Mouse (Mus musculus) gastrocnemius, postnatal 36 days (tissue): ENCODE measurements around the gene Fopnl. TPM values are rescaled to one million over a fixed set of nuclear protein-coding genes. Genes with fewer than 3 reads are reported as not detected.
A peak's percentile ranks its signal among the peaks of the same experiment; 100 is the strongest.

Experiments
- DNase-seq, 2 experiments: peaks; one replicate each; pipeline ENCODE4 v3.0.0; 2022
- intact Hi-C: fragments of 180-260 bp; cut with DNase I; formaldehyde crosslinking; loops from one replicate; pipeline ENCODE4 v1.15.1; 2025
- long read RNA-seq, 2 experiments: library from polyadenylated mRNA; stranded (forward); transcript quantifications; one replicate each; pipeline ENCODE4 v2.0.0; 2021
- total RNA-seq, 2 experiments: library from RNA; stranded (reverse); gene quantifications; 2 replicates each; pipeline ENCODE4 v1.2.3; 2021

The Fopnl gene
- total RNA-seq: 10 to 100 TPM; 55.9 to 65.6 TPM
- long read RNA-seq, experiment 1, transcript Fopnl-205 (3 exons, 1,147 nt): minor isoform, 40 of 862 reads
- long read RNA-seq, experiment 1, transcript Fopnl-201 (5 exons, 1,465 nt): major isoform, 42 of 862 reads
- long read RNA-seq, experiment 1, partial matches to known transcripts: 1 of 862 reads
- long read RNA-seq, experiment 1, other reads (novel, unspliced or antisense): 778 of 862 reads
- long read RNA-seq, experiment 2, transcript Fopnl-205 (3 exons, 1,147 nt): major isoform, 50 of 1,222 reads
- long read RNA-seq, experiment 2, transcript Fopnl-201 (5 exons, 1,465 nt): minor isoform, 45 of 1,222 reads
- long read RNA-seq, experiment 2, partial matches to known transcripts: 3 of 1,222 reads
- long read RNA-seq, experiment 2, other reads (novel, unspliced or antisense): 1,123 of 1,222 reads

- intact Hi-C loops: loop anchor here (5.0 kb wide), 1 partner anchor 45 kb away; the partner anchor contains the start of gene Abcc1
- peak; percentile 95 to 98 for DNase-seq
Measured at GRCm38 (mm10) chr16:14316884-14317876, at the start of gene Fopnl. Gene Fopnl (minus strand): TSS chr16:14317405.

DNA sequence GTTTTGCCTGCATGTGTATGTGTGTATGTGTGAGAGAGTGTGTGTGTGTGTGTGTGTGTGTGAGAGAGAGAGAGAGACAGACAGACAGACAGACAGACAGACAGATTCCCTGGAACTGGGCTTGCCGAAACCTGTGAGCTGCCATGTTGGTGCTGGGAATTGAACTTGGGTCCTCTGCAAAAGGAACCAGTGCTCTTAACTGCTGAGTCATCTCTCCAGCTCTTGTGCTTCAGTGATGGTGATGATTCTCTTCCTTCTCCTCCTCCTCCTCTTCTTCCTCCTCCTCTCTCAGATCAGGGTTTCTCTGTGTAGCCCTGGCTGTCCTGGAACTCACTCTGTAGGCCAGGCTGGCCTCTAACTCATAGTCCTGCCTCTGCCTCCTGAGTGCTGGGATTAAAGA is 48.8 kb upstream of the Fopnl start:
- intact Hi-C loops: no loop called here
- DNase-seq: no peak

DNA sequence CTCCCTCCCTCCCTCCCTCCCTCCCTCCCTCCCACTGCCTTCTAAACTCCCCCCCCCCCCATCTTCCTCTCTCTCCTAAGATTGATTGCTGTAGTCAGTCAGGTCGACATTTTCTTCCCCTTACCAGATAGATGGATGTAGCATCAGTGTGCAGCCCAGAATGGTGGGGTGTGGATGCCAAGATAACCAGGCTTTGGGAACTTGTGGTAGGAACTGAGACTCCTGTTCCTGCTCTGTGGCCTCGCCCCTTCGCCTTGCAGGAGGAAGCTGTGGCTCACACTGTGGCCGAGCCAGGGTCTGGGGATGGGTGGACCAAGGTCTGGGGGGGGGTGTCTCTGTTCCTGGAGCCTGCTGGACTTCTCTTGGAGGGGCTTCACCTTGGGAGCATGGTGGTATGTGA is 48.3 kb upstream of the Fopnl start:
- DNase-seq: no peak
- intact Hi-C loops: no loop called here

DNA sequence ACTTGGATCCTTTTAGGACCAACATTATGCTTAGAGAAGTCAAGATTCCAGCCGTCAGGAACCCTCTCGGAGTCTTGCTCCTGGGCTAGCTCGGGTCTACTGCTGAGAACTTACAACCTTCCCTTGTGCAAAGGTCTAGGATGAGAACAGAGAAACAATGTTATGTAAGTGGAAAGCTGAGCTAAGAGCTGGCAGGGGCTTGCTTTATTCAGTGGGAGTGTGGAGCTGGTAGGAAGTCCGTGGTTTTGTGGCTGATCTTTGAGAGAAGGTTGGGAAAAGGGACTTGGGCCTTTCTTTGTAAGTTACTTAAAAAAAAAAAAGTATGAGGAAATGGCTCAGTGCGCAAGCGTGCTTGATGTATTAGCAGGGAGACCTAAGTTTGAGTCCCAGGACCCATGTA is 46.9 kb upstream of the Fopnl start:
- intact Hi-C loops: loop anchor here (5.0 kb wide), 1 partner anchor 47 kb away; the partner anchor contains the start of gene Fopnl

GRCm38 (mm10) chr16:14363496-14363895 is 46.3 kb upstream of the Fopnl start:
- no peak for DNase-seq
- intact Hi-C loops: loop anchor here (5.0 kb wide), 1 partner anchor 46 kb away; the partner anchor contains the start of gene Fopnl

More for the DNA sequence above, 46.9 kb upstream of the Fopnl start:
- DNase-seq: no peak

GRCm38 (mm10) chr16:14362099-14362820 is 45.1 kb upstream of the Fopnl start:
- intact Hi-C loops: loop anchor here (5.0 kb wide), 1 partner anchor 45 kb away; the partner anchor contains the start of gene Fopnl
- DNase-seq: no peak

DNA sequence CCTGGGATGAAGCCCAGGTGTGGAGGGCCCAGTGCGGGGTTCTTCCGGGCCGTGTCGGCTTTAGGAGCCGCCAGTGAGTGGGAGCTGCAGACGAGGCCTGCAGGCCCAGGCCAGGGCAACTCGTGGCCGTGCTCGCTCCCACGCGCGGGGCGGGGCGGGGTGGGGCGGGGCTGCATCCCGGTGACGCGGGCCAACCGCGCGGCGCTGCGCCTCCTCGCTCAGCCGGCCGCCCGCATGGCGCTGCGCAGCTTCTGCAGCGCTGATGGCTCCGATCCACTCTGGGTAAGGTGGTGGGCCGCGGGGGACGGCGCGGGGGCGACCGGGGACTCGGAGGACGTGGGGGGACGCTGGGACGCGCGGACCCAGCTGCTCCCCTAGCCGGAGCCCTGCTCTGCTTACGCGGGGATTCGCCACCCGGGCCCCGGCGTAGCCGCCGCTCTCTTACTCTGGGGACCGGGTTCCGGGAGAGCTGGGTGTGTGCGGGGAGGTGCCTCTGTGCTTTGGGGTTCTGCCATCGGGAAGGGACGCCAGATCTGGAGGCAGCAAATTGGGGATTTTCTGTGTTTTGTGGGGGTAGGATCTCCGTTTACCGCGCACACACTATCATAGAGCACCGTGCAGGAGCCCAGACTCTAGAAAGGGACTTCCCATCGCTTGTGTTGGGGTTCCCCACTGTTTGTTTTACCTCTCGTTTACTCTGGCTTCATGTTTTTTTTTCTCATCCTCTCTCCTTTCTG is 44.3 kb upstream of the Fopnl start, which contains the start of gene Abcc1:
Gene Abcc1, plus strand, starts transcription at position 197 of the 737 bp plus-strand sequence.
- intact Hi-C loops: loop anchor here (5.0 kb wide), 1 partner anchor 44 kb away; the partner anchor contains the start of gene Fopnl
- DNase-seq: peak; percentile 66 to 79

GRCm38 (mm10) chr16:14360931-14361330 is 43.7 kb upstream of the Fopnl start:
- DNase-seq: no peak
- intact Hi-C loops: loop anchor here (5.0 kb wide), 1 partner anchor 44 kb away; the partner anchor contains the start of gene Fopnl

GRCm38 (mm10) chr16:14358531-14358930 is 41.3 kb upstream of the Fopnl start:
- no peak for DNase-seq
- intact Hi-C loops: no loop called here

GRCm38 (mm10) chr16:14357859-14358258 is 40.7 kb upstream of the Fopnl start:
- intact Hi-C loops: no loop called here
- DNase-seq: no peak

DNA sequence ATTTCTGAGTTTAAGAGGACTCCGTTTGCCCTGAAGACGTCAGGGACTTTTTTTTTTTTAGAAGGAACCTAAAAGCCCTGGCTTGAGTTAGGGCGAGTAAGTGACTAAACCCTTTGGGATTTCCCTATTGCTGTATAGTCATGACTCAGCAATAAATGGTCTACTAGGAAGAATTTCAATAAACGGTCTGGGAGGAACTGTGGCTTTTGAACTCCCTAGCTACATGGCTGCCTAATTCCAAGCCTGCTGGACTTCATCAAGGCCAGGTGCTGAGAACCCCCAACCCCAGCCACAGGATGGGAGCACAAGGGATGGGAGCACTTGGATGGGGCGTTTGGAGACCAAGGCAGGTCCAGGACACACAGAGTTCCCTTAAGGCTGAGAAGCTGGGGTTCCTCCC is 35.5 kb upstream of the Fopnl start:
- intact Hi-C loops: no loop called here
- no peak for DNase-seq

DNA sequence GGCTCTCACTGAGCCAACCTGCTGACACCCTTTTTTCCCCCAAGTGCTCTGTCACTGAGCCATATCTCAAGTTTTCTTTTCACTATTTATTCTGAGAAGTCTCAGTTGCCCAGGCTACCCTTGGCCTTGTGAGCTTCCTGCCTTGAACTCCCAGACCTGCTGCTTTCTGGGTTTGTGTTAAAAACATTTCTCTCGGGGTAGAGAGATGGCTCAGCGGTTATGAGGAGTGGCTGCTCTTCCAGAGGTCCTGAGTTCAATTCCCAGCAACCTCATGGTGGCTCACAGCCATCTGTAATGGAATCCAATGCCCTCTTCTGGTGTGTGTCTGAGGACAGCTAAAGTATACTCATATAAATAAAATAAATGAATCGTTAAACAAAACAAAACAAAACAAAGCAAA is 35.0 kb upstream of the Fopnl start:
- DNase-seq: no peak
- intact Hi-C loops: no loop called here

GRCm38 (mm10) chr16:14351571-14351970 is 34.4 kb upstream of the Fopnl start:
- intact Hi-C loops: no loop called here
- DNase-seq: no peak

DNA sequence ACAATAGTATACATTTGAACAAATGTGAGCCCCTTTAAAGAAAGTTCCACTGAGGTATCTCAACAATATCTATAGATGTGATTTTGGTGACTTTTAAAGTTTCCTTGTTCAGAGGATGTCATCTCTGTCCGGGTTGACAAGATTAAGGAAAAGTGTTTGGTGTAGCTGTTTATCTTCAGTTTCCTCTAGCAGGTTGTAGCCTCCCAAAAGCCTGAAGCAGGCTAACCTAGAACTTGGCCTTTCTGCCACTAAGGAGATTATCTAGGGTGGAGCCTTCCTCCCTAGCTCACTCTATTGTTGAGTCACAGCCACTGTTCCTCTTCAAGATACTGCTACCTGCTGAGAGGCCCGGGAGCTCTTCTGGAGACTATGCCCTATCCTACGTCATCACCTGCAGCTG is 27.8 kb upstream of the Fopnl start:
- no peak for DNase-seq
- intact Hi-C loops: no loop called here

GRCm38 (mm10) chr16:14328156-14328555 is 11.0 kb upstream of the Fopnl start:
- DNase-seq: no peak
- intact Hi-C loops: no loop called here

- no peak for DNase-seq
- intact Hi-C loops: no loop called here
Measured at GRCm38 (mm10) chr16:14320494-14320893, 3.3 kb upstream of the Fopnl start.

DNA sequence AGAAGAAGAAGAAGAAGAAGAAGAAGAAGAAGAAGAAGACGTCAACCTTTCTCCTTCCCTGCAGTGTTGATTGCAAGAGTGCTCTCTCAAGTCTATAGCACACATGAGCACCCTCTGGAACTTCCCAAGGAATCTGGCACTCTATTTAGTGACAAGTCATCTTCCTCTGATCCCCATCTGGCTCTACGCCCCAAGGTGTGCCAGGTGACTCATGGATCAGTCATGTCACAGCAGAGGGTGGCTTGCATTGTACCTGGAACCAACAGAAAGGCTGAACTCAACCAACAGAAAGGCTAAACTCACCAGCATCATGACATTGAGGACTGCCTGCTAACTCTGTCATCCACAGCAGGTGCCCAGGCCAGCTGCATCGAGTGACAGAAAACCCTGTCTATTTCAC is 2.5 kb upstream of the Fopnl start:
- DNase-seq: no peak

DNA sequence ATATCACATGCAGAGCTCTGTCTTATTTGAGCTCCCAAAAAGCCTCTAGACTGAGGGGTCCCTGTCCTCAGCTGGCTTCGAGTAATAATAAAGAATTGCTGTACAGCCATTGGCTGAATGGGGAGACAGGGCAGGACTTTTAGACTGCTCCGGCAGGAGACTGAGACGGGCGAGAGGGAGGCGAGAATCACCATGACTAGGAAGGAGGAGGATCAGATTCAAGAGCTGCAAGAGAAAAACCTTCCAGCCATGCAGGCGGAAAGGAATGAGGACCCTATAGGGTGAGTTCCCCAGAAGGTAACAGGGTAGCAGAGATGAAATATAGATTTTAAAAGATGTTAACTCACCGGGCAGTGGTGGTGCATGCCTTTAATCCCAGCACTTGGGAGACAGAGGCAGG is 4.3 kb downstream of the Fopnl start:
- intact Hi-C loops: loop anchor here (5.0 kb wide), 2 partner anchors 76 to 134 kb away; no protein-coding TSS in a partner anchor
- DNase-seq: no peak

More for the DNA sequence above, 2.5 kb upstream of the Fopnl start:
- intact Hi-C loops: loop anchor here (5.0 kb wide), 1 partner anchor 43 kb away; the partner anchor contains the start of gene Abcc1

GRCm38 (mm10) chr16:14311371-14311770 is 5.8 kb downstream of the Fopnl start:
- intact Hi-C loops: loop anchor here (5.0 kb wide), 2 partner anchors 74 to 136 kb away; no protein-coding TSS in a partner anchor
- DNase-seq: no peak
